Mouse (Mus musculus) E14TG2a.4 (cell line): ENCODE results near the gene Mansc1.

Source experiments
- CTCF ChIP-seq: conservative IDR thresholded peaks from 2 replicates; pipeline ENCODE4 v1.5.1; 2014; ENCODE audit warnings: low read length
- NANOG ChIP-seq: IDR thresholded peaks from 2 replicates; pipeline ENCODE4 v1.6.1; 2014; ENCODE audit warnings: borderline replicate concordance, low read length, mixed read lengths

DNA sequence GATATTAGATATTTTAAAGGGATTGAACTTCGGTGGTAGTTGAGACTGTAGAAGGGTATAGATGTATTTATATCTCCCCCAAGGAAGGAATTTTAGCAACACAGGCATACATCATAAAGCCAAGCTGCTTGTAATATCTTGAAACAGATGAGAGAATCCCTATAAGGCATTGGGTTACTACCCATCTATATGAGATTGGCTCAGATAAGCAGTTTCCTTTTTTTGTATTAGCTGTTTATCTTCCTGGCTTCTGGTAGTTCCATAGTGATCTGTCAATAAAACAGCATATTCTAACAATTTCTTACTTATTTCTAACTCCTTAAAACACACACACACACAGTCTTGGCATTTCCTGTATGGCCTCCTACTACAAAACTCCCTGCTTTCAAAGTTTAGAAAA, 7.6 kb upstream of the Mansc1 start:
- TF ChIP-seq CTCF (no peak), NANOG (no peak)
